Mouse (Mus musculus) gonadal fat pad, adult 2 months (tissue): ENCODE data around the gene Tmem131l. TPM values are rescaled to one million over a fixed set of nuclear protein-coding genes. Genes with fewer than 3 reads are reported as not detected.
"Not testable (repeated sequence)": the region's sequence is repeated elsewhere in the genome, so short reads cannot be mapped to it uniquely, and the experiment has no call there.

Source experiments
- DNase-seq: peaks from one replicate; pipeline ENCODE4 v3.0.0-alpha.2; 2012; ENCODE audit warnings: low read depth
- polyA plus RNA-seq: library from polyadenylated mRNA; depleted of rRNA; stranded (reverse); fragments of >200 nt; gene quantifications from 2 replicates; pipeline ENCODE4 v1.2.3, GENCODE M21; 2012

Tmem131l gene
- polyA plus RNA-seq, 1 experiment = 18.8 TPM

- no peak for DNase-seq
Measured at GRCm38 (mm10) chr3:83915102-83915501, 124.9 kb downstream of the Tmem131l start.

DNA sequence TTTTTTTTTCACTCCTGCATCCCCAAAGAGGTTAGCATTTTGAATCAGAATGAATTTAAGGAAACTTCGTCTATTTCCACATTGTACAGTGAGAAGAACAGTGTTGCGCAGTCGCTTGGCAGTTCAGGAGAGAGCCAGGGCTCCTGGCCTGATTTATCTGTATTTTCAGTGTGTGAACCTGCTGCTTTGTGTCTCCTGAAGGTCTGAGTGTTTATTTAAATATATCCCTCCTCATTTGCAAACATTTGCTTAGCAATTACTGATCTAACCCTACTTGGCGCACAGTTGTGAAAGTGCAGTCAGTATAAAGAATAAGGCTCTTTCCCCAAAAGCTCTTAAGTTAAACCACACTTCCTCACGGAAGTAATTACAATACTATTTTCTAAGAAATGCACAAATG, 129.3 kb downstream of the Tmem131l start:
- no peak for DNase-seq

DNA sequence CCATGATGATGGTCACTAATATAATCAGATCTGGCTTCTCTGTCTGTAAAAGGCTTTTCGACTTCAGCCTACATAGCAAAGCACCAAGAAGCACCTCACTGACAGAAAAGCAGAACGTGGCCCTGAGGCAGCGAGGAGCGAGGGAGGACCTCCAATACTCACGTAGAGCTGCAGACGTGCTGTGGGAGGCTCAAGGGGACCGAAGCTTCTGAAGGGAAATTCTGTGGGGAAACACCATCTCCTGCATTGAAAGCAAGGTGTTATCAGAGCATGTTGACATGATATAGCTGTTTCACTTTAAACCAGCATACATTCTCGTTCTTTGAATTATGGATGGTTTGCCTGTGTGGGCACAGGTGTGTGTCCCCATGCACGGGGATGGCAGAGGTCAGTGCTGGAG, 133.8 kb downstream of the Tmem131l start:
- no peak for DNase-seq

DNA sequence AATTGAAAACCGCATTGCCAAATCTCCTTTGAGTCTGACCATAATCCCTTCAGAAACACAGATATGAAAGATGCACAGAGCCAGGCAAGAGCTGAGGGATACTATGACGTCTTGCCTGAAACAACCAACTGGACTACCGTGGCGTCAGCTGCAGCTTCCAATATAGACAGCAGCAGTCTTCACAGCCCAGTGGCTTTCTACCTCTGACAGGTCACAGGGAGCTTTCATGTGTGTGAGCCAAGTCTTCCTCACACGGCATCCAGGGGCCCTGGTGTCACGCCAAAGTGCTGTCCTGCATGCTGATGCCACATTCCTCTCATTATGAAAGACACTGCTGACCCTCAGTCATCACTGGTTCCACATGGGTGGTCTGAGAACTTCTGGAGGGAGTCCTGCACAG, 134.8 kb downstream of the Tmem131l start:
- no peak for DNase-seq

GRCm38 (mm10) chr3:83904176-83904958, 135.6 kb downstream of the Tmem131l start:
- DNase-seq = no peak

- DNase-seq = no peak
Measured at GRCm38 (mm10) chr3:83902943-83903342, 137.0 kb downstream of the Tmem131l start.

DNA sequence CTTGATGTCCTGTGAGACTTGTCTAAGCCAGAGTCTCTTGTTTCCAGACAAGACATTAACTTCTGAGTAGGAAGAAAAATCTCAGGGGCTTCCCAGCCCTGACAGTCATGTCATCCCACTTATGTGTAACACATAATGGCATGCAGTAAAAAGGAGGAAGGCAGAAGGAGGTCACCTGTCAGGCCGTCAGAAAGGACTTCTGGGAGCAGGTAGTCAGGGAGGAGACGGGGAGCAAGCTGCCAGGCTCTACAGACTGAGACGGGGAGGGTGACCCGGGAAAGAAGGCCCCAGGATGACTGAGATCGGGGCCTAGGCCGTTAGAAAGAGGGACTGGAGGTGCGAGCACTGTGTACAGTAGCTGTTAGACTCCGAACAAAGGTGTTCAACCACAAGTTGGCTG, 137.5 kb downstream of the Tmem131l start:
- no peak for DNase-seq

- no peak for DNase-seq
Measured at GRCm38 (mm10) chr3:83900756-83901373, 139.1 kb downstream of the Tmem131l start.

- no peak for DNase-seq
Measured at GRCm38 (mm10) chr3:83899556-83899955, 140.4 kb downstream of the Tmem131l start.

DNA sequence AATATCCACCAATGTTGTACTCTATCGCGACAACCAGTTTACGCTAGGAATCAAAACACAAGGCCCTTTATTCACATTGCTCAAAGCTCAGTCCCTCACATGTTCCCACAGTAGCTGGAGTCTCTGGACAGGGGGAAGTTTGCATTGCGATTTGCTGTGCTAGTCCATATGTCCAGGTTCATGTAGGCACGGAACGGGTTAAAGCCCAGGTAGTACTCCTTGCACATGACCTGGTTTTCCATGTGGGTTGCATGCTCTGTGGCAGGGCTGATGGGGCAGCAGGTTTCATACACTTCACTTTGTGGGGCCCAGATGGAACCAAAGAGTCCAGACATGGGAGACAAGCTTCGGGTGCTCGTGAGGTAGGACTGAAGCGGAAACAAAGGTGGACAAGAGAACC, 141.7 kb downstream of the Tmem131l start:
- no peak for DNase-seq

- DNase-seq = no peak
Measured at GRCm38 (mm10) chr3:83895811-83896210, 144.2 kb downstream of the Tmem131l start.

DNA sequence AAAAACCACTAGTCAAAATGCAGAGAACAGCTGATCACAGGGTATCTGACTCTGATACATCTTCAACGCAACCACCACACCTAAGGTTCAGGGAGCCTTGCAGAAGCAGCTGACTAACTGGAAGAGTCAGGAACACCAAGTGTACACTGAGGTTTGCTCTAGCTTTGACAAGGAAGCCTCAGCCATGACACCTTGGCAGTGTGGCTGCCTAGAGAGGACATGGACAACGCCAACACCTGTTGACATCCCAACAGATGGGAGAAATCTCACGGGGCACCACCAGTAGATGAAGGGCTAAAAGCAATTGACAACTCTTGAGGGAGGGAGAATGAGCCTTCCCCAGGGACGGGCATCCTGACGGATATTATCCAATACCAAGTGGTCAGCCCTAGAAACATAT, 144.9 kb downstream of the Tmem131l start:
- no peak for DNase-seq

GRCm38 (mm10) chr3:83885163-83885562, 154.8 kb downstream of the Tmem131l start:
- DNase-seq = no peak

DNA sequence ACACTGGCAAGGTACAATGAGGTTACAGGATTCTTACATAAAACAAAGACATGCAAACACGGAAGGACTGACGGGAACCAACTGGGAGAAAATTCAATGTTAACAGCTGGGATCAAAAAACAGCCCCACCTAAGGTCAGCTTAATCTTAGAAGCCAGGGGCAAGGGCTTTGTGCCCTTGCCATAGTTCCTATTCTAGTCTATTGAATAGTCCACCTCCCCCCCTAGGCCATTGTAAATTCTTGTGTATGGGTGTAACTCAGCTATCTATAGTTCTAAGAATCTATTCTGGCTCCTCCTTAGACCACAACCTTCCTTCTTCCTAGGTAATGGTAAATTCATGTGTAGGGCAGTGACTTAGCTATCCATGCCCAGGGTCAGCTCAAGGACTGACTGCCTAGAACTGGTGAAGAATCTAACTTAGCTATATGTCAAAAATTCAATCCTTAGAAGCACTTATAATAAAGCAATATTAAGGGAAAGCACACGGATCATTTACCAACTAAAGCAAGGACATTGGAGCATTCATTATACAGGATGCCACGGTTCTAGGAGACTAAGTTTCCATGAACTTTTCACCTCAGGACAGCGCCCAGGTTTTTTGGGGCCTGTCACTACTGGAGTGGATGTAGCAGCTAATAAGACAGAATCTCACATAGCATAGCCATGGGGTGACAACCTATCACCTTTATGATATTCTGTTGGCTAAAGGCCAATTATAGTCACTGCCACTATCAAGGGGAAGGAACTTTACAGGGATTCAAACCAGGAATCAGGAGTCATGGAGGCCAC, 160.5 kb downstream of the Tmem131l start:
- not testable (repeated sequence) for DNase-seq

DNA sequence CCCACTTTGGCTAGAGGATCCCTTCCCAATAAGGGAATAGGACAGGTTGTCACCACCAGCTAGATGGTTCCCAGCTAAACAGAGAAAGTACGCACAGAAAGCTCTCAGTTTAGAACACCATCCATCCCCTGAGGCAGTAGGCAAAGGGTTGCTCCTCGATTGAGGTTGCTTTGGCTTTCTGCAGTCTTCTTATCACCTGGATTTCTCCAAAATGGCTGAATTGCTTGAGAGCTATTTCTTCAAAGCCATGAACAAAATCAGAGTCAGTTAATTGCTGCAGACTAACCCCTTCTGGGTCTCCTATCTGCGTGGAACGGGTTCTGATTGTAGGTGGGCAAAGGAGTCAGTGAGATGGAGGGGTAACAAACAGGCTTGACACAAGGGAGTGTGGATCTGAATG, 161.2 kb downstream of the Tmem131l start:
- DNase-seq = no peak

DNA sequence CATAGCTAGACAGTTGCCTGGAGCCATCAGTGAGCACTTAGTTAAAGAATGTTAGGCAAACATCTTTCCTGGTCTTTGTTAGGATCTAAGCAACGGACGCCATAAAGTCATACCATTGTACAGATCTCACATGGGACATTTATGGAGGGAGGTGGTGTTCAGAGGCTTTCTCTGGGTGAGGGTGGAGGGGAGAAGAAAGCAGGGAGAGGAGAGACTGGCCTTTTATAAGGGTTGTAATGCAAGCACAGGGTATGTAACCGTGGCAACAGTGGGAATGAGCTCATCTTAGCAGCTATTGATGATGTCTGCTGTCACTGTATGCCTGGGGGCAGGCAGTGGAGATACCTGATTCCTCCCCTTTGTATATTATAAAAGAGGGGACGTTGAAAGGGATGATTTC, 163.7 kb downstream of the Tmem131l start:
- DNase-seq = no peak

GRCm38 (mm10) chr3:83875078-83875477, 164.9 kb downstream of the Tmem131l start:
- DNase-seq = not testable (repeated sequence)

DNA sequence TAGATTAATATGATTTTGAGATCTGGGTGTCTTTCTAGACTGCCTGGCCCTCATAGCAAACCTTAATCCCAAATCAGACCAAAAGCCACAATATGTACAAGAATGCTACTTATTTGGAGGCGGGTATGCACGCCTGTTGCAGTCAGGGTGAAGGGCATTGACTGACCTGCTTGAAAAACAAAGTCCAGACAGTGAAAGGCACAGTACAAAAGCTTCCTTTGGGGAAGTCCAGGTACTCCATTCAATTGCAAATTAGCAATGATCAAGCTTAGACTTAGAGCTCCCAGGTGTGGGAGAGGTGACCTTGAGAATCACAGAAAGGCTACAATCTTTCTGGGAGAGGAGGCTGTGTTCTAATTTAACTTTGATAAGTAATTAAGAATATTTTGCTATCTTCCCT, 167.1 kb downstream of the Tmem131l start:
- not testable (repeated sequence) for DNase-seq

GRCm38 (mm10) chr3:83871962-83872361, 168.0 kb downstream of the Tmem131l start:
- DNase-seq = not testable (repeated sequence)

- not testable (repeated sequence) for DNase-seq
Measured at GRCm38 (mm10) chr3:83871559-83871958, 168.4 kb downstream of the Tmem131l start.

GRCm38 (mm10) chr3:83869776-83870175, 170.2 kb downstream of the Tmem131l start:
- no peak for DNase-seq

- DNase-seq = not testable (repeated sequence)
Measured at GRCm38 (mm10) chr3:83867026-83867425, 172.9 kb downstream of the Tmem131l start.

- peak; percentile 73 for DNase-seq
Measured at GRCm38 (mm10) chr3:83865216-83865615, 174.8 kb downstream of the Tmem131l start.
